Mouse (Mus musculus) kidney, adult 2 months (tissue): Measurements from ENCODE around the gene Ipp.

Experiments
- CTCF ChIP-seq: fragments of 200-500 bp; conservative IDR thresholded peaks from 2 replicates; pipeline ENCODE4 v1.5.1; 2011; ENCODE audit warnings: low read depth, mild to moderate bottlenecking, control low read depth, low read length, moderate library complexity, mixed read lengths; ENCODE audit not compliant: insufficient read depth, insufficient read length
- POLR2A ChIP-seq: fragments of 200-500 bp; IDR thresholded peaks from one replicate; pipeline ENCODE4 v1.6.1; 2011; ENCODE audit warnings: low read depth, low read length, control low read depth

GRCm38 (mm10) chr4:116506886-116507424, 394 bp upstream of the Ipp start:
- TF ChIP-seq CTCF = no peak
- TF ChIP-seq POLR2A = no peak
